Mouse (Mus musculus) thymus, adult 2 months (tissue): ENCODE measurements around the gene Bet1l. TPM values are rescaled to one million over a fixed set of nuclear protein-coding genes. Genes with fewer than 3 reads are reported as not detected.
A peak's percentile ranks its signal among the peaks of the same experiment; 100 is the strongest.

ENCODE experiments used
- DNase-seq: peaks from one replicate; pipeline ENCODE4 v3.0.0; 2021
- H3K27ac ChIP-seq: fragments of 200-500 bp; 2 replicates; pipeline ENCODE4 v1.5.1; 2012; ENCODE audit warnings: low read length, control low read depth; ENCODE audit not compliant: control insufficient read depth, insufficient read depth
- H3K27me3 ChIP-seq: fragments of 200-500 bp; 2 replicates; pipeline ENCODE4 v1.6.1; 2012; ENCODE audit warnings: mild to moderate bottlenecking, low read length, moderate library complexity, mixed read lengths; ENCODE audit not compliant: control insufficient read depth, insufficient read depth
- H3K36me3 ChIP-seq: fragments of 200-500 bp; 2 replicates; pipeline ENCODE4 v1.6.1; 2012; ENCODE audit warnings: mild to moderate bottlenecking, low read length, moderate library complexity; ENCODE audit not compliant: control insufficient read depth, insufficient read depth
- H3K4me1 ChIP-seq: fragments of 200-500 bp; replicated peaks from 2 replicates; pipeline ENCODE4 v1.6.1; 2012; ENCODE audit warnings: low read length; ENCODE audit not compliant: control insufficient read depth, insufficient read depth
- H3K4me3 ChIP-seq: fragments of 200-500 bp; 2 replicates; pipeline ENCODE4 v1.5.1; 2012; ENCODE audit warnings: mild to moderate bottlenecking, low read length, control low read depth, moderate library complexity; ENCODE audit not compliant: control insufficient read depth, insufficient read depth
- CTCF ChIP-seq: fragments of 200-500 bp; IDR thresholded peaks from 2 replicates; pipeline ENCODE4 v1.5.1; 2012; ENCODE audit warnings: mild to moderate bottlenecking, control low read depth, low read length, moderate library complexity, borderline replicate concordance; ENCODE audit not compliant: control insufficient read depth, poor library complexity, insufficient read depth; ENCODE audit errors: extremely low read depth
- POLR2A ChIP-seq: fragments of 200-500 bp; IDR thresholded peaks from 2 replicates; pipeline ENCODE4 v1.6.1; 2012; ENCODE audit warnings: mild to moderate bottlenecking, low read length, control low read depth, moderate library complexity; ENCODE audit not compliant: control insufficient read depth, poor library complexity, insufficient read depth; ENCODE audit errors: extremely low read depth
- WGBS: fragments of 180-500 bp; shearing (Covaris S2); methylation state at CpG from one replicate; pipeline ENCODE4 v1.1.7; 2018; 5-methylcytosine and 5-hydroxymethylcytosine counted together
- polyA plus RNA-seq: library from polyadenylated mRNA; depleted of rRNA; stranded (reverse); fragments of >200 nt; gene quantifications from 2 replicates; pipeline ENCODE4 v1.2.3, GENCODE M21; 2012; rRNA removed

Bet1l gene
- 26.5 and 31.8 TPM in 2 replicates for polyA plus RNA-seq

DNA sequence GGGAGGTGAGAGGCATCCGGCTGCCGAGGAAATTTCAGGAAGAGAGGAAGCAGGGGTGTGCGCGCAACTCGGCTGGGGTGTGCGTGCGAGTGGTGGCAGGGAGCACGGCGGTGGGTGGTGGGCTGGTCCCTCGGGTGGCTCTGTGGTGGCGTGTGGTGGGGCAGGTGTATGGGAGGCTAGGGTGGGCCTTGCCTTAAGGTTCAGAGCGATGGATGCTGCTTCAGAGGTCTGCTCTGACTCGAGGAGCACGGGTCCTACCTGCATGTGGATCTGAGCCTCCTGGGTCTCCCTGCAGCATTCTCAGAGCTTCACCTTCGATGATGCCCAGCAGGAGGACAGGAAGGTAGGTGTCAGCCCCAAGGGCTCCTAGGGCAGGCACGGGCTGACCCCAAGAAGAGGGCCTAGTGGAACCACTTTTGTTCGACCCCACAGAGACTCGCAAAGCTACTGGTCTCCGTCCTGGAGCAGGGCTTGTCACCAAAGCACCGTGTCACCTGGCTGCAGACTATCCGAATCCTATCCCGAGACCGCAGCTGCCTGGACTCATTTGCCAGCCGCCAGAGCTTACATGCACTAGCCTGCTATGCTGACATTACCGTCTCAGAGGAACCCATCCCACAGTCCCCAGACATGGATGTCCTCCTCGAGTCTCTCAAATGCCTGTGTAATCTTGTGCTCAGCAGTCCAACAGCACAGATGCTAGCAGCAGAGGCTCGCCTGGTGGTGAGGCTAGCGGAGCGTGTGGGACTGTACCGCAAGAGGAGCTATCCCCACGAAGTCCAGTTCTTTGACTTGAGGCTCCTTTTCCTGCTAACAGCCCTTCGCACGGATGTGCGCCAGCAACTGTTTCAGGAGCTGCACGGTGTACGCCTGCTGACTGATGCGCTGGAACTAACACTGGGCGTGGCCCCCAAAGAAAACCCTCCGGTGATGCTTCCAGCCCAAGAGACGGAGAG is at the start of gene Bet1l:
Gene Bet1l, minus strand, starts transcription at position 28 of the 956 bp plus-strand sequence.
- H3K4me3 ChIP-seq: peak within 1 kb of the TSS; percentile 98
- peak within 1 kb of the TSS; percentile 77 for H3K27ac ChIP-seq
- peaks cover 27% of the 10 kb centered on the region for H3K4me1 ChIP-seq
- 13% methylated on average over 40 of the region's 40 CpGs for WGBS
- H3K36me3 ChIP-seq: peaks cover 32% of the 10 kb centered on the region
- DNase-seq: peak; percentile 10
- H3K27me3 ChIP-seq: no peaks in the 10 kb centered on the region
- TF ChIP-seq CTCF (no peak), POLR2A (no peak)

DNA sequence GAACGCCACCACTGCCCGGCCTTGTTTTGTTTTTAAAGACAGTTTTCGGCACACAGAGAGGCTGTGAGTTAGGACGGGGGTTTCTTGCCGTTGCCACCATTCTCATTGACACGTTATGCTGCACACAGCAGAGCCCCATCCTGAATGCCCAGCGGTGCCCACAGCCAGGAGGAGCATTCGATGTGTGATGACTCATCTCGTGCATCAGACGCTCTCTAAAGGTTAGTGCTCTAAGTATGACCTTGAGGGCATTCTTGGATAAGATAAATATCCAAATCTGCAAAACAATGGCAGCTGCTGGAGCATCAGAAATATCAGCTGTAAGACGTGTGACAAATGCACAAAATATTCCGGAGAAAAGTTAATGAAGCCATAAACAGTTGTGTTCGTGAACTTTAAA is 49.8 kb upstream of the Bet1l start:
- H3K36me3 ChIP-seq: no peaks in the 10 kb centered on the region
- no peak for DNase-seq
- 92% methylated on average over 13 of the region's 13 CpGs for WGBS
- TF ChIP-seq POLR2A (no peak), CTCF (no peak)
- H3K4me3 ChIP-seq: no peak overlapping the region
- peaks cover 8% of the 10 kb centered on the region for H3K4me1 ChIP-seq
- no peaks in the 10 kb centered on the region for H3K27me3 ChIP-seq
- no peak overlapping the region for H3K27ac ChIP-seq

DNA sequence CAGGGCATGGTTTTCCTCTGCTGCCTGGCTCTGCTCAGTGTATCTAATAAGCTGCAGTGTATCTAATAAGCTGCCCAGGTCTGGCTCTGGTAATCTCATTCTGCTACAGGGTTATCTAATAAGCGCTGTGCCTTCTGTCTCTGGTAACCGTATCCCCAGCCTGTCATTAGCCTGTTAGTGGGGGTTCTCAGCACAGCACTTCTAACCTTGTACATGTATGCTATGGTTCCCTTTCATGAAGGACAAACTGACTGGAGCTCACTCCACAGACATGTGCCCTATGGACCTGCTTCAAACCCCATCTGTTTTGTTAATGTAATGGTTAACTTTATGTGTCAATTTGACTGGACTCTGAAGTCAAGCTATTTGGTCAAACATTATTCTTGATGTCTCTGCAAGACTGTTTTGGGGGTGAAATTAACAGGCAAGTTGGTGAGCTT is 48.3 kb upstream of the Bet1l start:
- DNase-seq: no peak
- H3K4me3 ChIP-seq: no peak overlapping the region
- peaks cover 8% of the 10 kb centered on the region for H3K4me1 ChIP-seq
- no peaks in the 10 kb centered on the region for H3K27me3 ChIP-seq
- TF ChIP-seq POLR2A: no peak
- no peak for TF ChIP-seq CTCF
- H3K27ac ChIP-seq: no peak overlapping the region
- 99% methylated on average over 2 of the region's 2 CpGs for WGBS
- H3K36me3 ChIP-seq: no peaks in the 10 kb centered on the region

DNA sequence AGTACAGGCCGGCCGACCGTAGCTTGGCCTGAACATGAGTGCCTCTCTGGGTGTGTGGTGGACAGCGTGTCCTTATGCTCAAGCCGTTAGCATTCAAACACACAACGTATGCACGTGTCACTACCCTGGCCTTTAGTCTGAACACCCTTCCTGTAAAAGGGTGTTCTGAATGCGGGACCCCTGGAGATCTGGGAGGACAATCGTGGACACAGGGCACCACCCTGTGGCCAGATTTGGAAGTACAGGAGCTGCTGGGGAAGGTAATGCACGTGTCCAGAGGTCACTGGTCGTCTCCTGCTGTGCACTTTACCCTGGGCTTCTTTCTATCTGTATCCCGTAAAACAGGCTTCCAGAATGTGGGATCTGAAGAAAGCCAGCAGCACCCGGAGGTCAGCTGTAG is 45.8 kb upstream of the Bet1l start:
- no peak overlapping the region for H3K27ac ChIP-seq
- DNase-seq: peak; percentile 82
- H3K27me3 ChIP-seq: no peaks in the 10 kb centered on the region
- no peaks in the 10 kb centered on the region; the same call in 1 of the 2 replicates for H3K36me3 ChIP-seq
- H3K4me3 ChIP-seq: no peak overlapping the region
- TF ChIP-seq CTCF (peak; percentile 90; the same call in 1 of the 2 replicates), POLR2A (no peak)
- 28% methylated on average over 13 of the region's 13 CpGs for WGBS
- no peaks in the 10 kb centered on the region for H3K4me1 ChIP-seq

DNA sequence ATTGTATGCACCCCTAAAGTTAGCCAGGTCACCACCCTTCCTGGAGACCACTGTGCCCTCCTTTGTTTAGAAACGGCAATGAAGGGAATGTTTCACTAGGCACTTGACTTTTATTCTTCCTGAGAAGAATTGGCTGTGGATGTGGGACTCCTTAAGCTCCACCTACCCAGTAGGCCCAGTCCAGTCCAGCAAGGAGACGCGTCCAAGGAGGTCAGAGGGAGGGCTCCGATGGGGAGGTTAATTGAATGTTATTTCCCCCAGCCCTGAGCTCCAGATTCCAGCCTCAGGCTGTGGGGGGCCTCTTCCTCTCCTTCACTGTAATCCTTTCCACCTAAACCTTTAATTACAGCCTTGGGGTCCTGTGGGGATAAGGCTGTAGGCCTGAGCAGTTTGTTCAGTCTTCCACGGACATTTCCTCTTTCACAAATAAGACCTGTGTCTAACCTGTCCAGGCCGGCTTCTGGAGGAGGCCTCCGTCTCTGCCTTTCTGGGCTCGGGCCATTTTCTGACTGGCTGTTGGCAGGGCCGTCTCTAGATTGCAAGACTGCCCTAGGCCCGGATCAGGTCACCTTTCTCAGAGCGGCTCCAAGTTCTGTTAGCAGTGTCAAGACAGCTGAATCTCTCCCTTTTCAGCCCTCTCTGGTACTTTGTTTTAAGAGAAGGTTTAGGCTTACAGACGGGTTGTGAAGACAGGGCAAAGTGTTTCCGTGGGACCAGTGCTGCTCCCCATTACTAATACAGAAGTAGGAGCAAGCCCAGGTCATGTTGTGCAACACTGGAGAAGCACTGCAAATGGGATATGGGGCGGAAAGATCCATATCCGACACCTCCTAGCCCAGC is 44.9 kb upstream of the Bet1l start:
- no peaks in the 10 kb centered on the region for H3K27me3 ChIP-seq
- no peak for DNase-seq
- no peak for TF ChIP-seq POLR2A
- TF ChIP-seq CTCF: no peak
- no peak overlapping the region for H3K4me3 ChIP-seq
- no peak overlapping the region for H3K27ac ChIP-seq
- H3K4me1 ChIP-seq: no peaks in the 10 kb centered on the region
- WGBS: 93% methylated on average over 15 of the region's 15 CpGs
- H3K36me3 ChIP-seq: peaks cover 7% of the 10 kb centered on the region

DNA sequence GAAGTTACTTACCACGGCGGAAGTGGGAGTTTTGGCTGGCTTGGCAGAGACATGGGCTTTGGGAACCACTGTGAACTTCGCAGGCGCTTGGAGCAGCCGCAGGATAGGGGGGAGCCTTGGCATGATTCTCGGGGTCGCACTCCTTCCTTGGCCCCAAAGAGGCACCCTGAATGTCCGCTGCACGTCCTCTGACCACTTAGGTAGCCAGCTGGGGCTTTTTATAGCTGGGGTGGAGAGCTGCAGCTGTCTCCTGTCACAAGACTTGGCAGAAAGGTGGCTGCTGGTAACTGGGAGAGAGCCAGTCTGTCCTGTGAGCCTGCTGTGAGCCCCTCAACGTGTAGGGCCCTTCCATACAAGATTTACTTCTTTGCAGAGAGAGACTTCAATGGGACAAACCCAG is 42.8 kb upstream of the Bet1l start, which contains the start of gene Cox8b:
Gene Cox8b, minus strand, starts transcription at position 227 of the 400 bp plus-strand sequence.
- peaks cover 12% of the 10 kb centered on the region for H3K36me3 ChIP-seq
- H3K27me3 ChIP-seq: no peaks in the 10 kb centered on the region
- 83% methylated on average over 10 of the region's 10 CpGs for WGBS
- no peak for DNase-seq
- H3K4me1 ChIP-seq: no peaks in the 10 kb centered on the region
- TF ChIP-seq POLR2A: no peak
- no peak for TF ChIP-seq CTCF
- H3K4me3 ChIP-seq: no peak within 1 kb of the TSS
- H3K27ac ChIP-seq: no peak within 1 kb of the TSS
